In the genomic region with DNA sequence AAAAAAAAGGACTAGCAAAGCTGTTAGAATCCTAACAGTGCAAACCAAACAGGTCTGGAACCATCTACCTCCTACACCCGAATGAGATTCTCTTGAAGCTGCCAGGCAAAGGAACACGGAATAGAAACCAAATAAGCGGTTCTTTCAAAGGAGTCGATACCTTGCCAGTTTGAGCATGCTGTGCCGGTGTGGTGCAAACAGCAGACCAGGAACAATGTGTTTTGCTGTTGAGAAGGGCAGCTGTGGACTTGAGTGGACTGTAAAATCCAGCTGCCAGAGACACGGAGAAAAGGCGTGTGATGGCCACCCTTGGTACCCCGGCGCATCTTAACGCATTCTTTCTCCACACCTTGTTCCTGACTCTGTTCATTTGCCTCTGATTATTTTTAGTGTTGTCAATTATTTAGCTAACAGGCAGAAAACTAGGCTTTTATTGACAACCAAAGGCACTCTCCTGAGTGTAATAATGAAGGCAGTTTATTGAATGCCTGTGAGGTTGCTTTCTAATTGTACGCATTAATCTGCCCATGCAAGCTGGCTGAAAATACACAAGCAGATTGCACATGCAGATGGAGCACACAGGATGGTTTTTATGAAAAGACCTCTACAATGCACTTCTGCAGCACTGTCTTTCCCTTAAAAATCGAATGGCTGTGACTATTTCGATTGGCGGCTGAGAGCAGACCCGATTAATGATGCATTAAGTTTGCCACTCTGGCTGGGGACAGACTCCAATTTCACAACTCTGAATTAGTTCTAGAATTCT, we compare ENCODE assay signal across 12 mouse cellular contexts. TPM values are rescaled to one million over a fixed set of nuclear protein-coding genes. Genes with fewer than 3 reads are reported as not detected.
DNase-seq lines count a peak whose midpoint lies in the region; ATAC-seq lines count a peak whose summit lies in the region.
"Had no signal": no experiment of that assay in that cellular context is flagged by ENCODE, and none has a peak within 500 bp of the region (broad histone marks: within the 10 kb centered on the region; RNA-seq: fewer than 3 reads in every experiment).

No protein-coding gene starts in this region.

- H3K4me2 ChIP-seq in forebrain, embryonic 12.5 days = peak overlapping the region; percentile 26
- H3K4me2 ChIP-seq in midbrain, embryonic 12.5 days (replicated peaks) = peak overlapping the region; percentile 47
- H3K4me2 ChIP-seq: intestine, embryonic 15.5 days; lung, embryonic 15.5 days had no signal

- no peak overlapping the region for H3K9ac ChIP-seq in forebrain, embryonic 12.5 days
- 0 out of 2 replicates have a peak overlapping the region, but pooled peaks have one; percentile 11 for H3K9ac ChIP-seq in midbrain, embryonic 12.5 days (replicated peaks)
- H3K9ac ChIP-seq: intestine, embryonic 15.5 days; lung, embryonic 15.5 days had no signal

- ATAC-seq in forebrain, embryonic 12.5 days (ENCODE audit: low FRiP score) = peak; percentile 39; the same call in 1 of the 2 replicates
- ATAC-seq in midbrain, embryonic 12.5 days (ENCODE audit: low FRiP score, low read depth) = no peak
- ATAC-seq: intestine, embryonic 15.5 days had no signal

- no peaks in the 10 kb centered on the region for H3K27me3 ChIP-seq in forebrain, embryonic 12.5 days
- H3K27me3 ChIP-seq in midbrain, embryonic 12.5 days = peaks cover 5% of the 10 kb centered on the region
- H3K27me3 ChIP-seq: intestine, embryonic 15.5 days; lung, embryonic 15.5 days had no signal

- H3K4me1 ChIP-seq in forebrain, embryonic 12.5 days = peaks cover 12% of the 10 kb centered on the region
- H3K4me1 ChIP-seq in midbrain, embryonic 12.5 days = peaks cover 7% of the 10 kb centered on the region
- H3K4me1 ChIP-seq: intestine, embryonic 15.5 days; lung, embryonic 15.5 days had no signal

- no peak overlapping the region for H3K4me3 ChIP-seq in forebrain, embryonic 12.5 days (replicated peaks)
- peak overlapping the region; percentile 12 for H3K4me3 ChIP-seq in midbrain, embryonic 12.5 days
- H3K4me3 ChIP-seq: intestine, embryonic 15.5 days; lung, embryonic 15.5 days had no signal

- H3K36me3 ChIP-seq in forebrain, embryonic 12.5 days (replicated peaks) = no peaks in the 10 kb centered on the region
- no peaks in the 10 kb centered on the region for H3K36me3 ChIP-seq in midbrain, embryonic 12.5 days
- H3K36me3 ChIP-seq: intestine, embryonic 15.5 days; lung, embryonic 15.5 days had no signal

- peak overlapping the region; percentile 16; the same call in 1 of the 2 replicates for H3K27ac ChIP-seq in forebrain, embryonic 12.5 days
- peak overlapping the region; percentile 42; the same call in 1 of the 2 replicates for H3K27ac ChIP-seq in midbrain, embryonic 12.5 days (replicated peaks)
- H3K27ac ChIP-seq: intestine, embryonic 15.5 days; lung, embryonic 15.5 days had no signal

- H3K9me3 ChIP-seq in forebrain, embryonic 12.5 days = no peaks in the 10 kb centered on the region
- H3K9me3 ChIP-seq in midbrain, embryonic 12.5 days = no peaks in the 10 kb centered on the region
- H3K9me3 ChIP-seq: intestine, embryonic 15.5 days; lung, embryonic 15.5 days had no signal

- WGBS in forebrain, embryonic 12.5 days = 40% methylated on average over 15 of the region's 15 CpGs
- 35% methylated on average over 15 of the region's 15 CpGs for WGBS in midbrain, embryonic 12.5 days

- peak; percentile 72 to 73 for DNase-seq in cerebellum, postnatal 10 days
- no peak for DNase-seq in cerebellum, adult 18-20 months
- DNase-seq in layer of hippocampus, adult 11-12 months (ENCODE audit: low spot score) = peak; percentile 74
- no peak for DNase-seq in heart, adult 18-20 months
- no peak for DNase-seq in left cerebral cortex, adult 18-20 months (ENCODE audit: low spot score in 2 of 2)
- no peak for DNase-seq in spleen, adult 18-20 months
- DNase-seq: retina, postnatal 1 day had no signal

RNA-seq across cellular contexts. Expression of a gene that starts 38.9 kb away (rescaled TPM):
- polyA plus RNA-seq in forebrain, embryonic 12.5 days (2016; fragmentation: Nextera tagmentation; extraction: Ambion mirVana) = 0.19 and 0.22 TPM in 2 replicates
- 0.16 and 0.52 TPM in 2 replicates for polyA plus RNA-seq in midbrain, embryonic 12.5 days (2016; fragmentation: Nextera tagmentation; extraction: Ambion mirVana)
- 1 to 10 TPM in 1 of 2 experiments, under 1 TPM in 1; 0.45 to 3.2 TPM for total RNA-seq in heart, adult 18-20 months (2021)
- total RNA-seq in left cerebral cortex, adult 18-20 months (2021) = under 1 TPM; 0.28 to 0.60 TPM
- total RNA-seq: MEL had no signal

Comparison
In these comparisons a context has a peak if more than half of its experiments do, and no peak if none do; other contexts are left out.
1. DNase-seq: peak in cerebellum, postnatal 10 days (2 of 2) and layer of hippocampus, adult 11-12 months (single experiment); none in cerebellum, adult 18-20 months (0 of 2), heart, adult 18-20 months (0 of 2), left cerebral cortex, adult 18-20 months (0 of 2) and spleen, adult 18-20 months (0 of 2).